Mouse (Mus musculus): ENCODE measurements around the gene Hilpda. TPM values are rescaled to one million over a fixed set of nuclear protein-coding genes. Genes with fewer than 3 reads are reported as not detected.

The Hilpda gene
- polyA plus RNA-seq, 1 experiment from 2014 or later, result 7.5 TPM

DNA sequence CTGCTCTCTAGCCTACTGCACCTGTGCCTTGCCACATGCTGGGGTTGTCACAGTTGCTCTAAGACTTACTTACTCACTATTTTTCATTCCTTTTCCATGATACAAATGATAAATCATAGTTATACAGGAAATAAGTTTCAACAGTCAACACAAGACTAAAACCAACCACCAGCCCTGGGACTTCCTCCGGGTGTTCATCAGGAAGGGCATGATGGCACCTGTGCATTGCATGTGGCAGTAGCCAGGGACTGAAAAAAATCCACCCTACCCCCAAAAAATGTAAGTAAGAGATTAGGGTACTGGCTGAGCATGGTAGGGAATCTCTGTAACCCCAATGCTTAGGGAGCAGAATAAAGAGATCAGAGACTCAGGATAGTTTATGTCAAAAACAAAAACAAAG is 12.9 kb upstream of the Hilpda start:
- WGBS (ENCODE audit: missing documents), result 0% methylated on average over 1 of the region's 1 CpGs
- no peak overlapping the region for H3K27ac ChIP-seq

DNA sequence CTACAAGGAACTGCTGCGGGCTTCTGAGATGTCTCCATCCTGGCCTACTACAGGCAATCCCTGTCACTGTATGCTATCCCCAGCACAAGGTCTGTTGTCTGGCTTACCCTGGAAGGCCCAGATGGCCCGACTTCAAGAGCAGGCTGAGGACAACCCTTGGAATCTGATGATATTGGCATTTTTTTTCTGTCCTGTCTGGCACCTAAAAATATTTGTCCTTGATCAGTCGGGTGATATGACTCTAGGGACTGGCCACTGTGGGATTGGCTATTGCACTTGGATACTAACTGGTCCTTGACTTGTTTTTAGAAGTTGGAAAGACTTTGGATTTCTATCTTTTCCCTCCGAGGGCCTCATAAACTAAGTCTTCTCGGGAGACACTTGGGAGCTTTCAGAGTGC is 10.5 kb upstream of the Hilpda start:
- 91% methylated on average over 5 of the region's 5 CpGs for WGBS (ENCODE audit: missing documents)
- no peak overlapping the region for H3K4me3 ChIP-seq (ENCODE audit: inconsistent target)
- H3K27ac ChIP-seq, result no peak overlapping the region
- H3K79me2 ChIP-seq (ENCODE audit: inconsistent target), result no peaks in the 10 kb centered on the region
- no peaks in the 10 kb centered on the region for H3K36me3 ChIP-seq (ENCODE audit: inconsistent target)

More for the DNA sequence above, 12.9 kb upstream of the Hilpda start:
- Histone ChIP-seq H3K4me3 (ENCODE audit: inconsistent target) (no peak overlapping the region), H3K79me2 (ENCODE audit: inconsistent target) (no peaks in the 10 kb centered on the region), H3K36me3 (ENCODE audit: inconsistent target) (no peaks in the 10 kb centered on the region)

GRCm38 (mm10) chr6:29263650-29264455 is 8.4 kb upstream of the Hilpda start:
- Histone ChIP-seq H3K27ac (no peak overlapping the region), H3K36me3 (ENCODE audit: inconsistent target) (no peaks in the 10 kb centered on the region), H3K79me2 (ENCODE audit: inconsistent target) (no peaks in the 10 kb centered on the region), H3K4me3 (ENCODE audit: inconsistent target) (no peak overlapping the region)
- WGBS (ENCODE audit: missing documents), result 87% methylated on average over 6 of the region's 6 CpGs

GRCm38 (mm10) chr6:29264456-29264781 is 7.9 kb upstream of the Hilpda start:
- Histone ChIP-seq H3K27ac (no peak overlapping the region), H3K79me2 (ENCODE audit: inconsistent target) (no peaks in the 10 kb centered on the region), H3K36me3 (ENCODE audit: inconsistent target) (no peaks in the 10 kb centered on the region), H3K4me3 (ENCODE audit: inconsistent target) (no peak overlapping the region)
- WGBS (ENCODE audit: missing documents), result 18% methylated on average over 3 of the region's 3 CpGs

GRCm38 (mm10) chr6:29266936-29267335 is 5.4 kb upstream of the Hilpda start:
- Histone ChIP-seq H3K4me3 (ENCODE audit: inconsistent target) (no peak overlapping the region), H3K36me3 (ENCODE audit: inconsistent target) (no peaks in the 10 kb centered on the region), H3K79me2 (ENCODE audit: inconsistent target) (no peaks in the 10 kb centered on the region), H3K27ac (no peak overlapping the region)
- WGBS (ENCODE audit: missing documents), result 81% methylated on average over 4 of the region's 4 CpGs

- WGBS (ENCODE audit: missing documents), result 92% methylated on average over 6 of the region's 6 CpGs
- Histone ChIP-seq H3K4me3 (ENCODE audit: inconsistent target) (no peak overlapping the region), H3K27ac (no peak overlapping the region), H3K36me3 (ENCODE audit: inconsistent target) (no peaks in the 10 kb centered on the region), H3K79me2 (ENCODE audit: inconsistent target) (peaks cover 2% of the 10 kb centered on the region; the same call in 1 of the 2 replicates)
These were observed 3.2 kb upstream of the Hilpda start for GRCm38 (mm10) chr6:29269006-29269668.

GRCm38 (mm10) chr6:29270961-29271360 is 1.3 kb upstream of the Hilpda start:
- no peaks in the 10 kb centered on the region for H3K36me3 ChIP-seq (ENCODE audit: inconsistent target)
- H3K79me2 ChIP-seq (ENCODE audit: inconsistent target), result peaks cover 6% of the 10 kb centered on the region; the same call in 1 of the 2 replicates
- H3K4me3 ChIP-seq (ENCODE audit: inconsistent target), result no peak overlapping the region
- 12% methylated on average over 8 of the region's 8 CpGs for WGBS (ENCODE audit: missing documents)
- H3K27ac ChIP-seq, result no peak overlapping the region

- peaks cover 6% of the 10 kb centered on the region; the same call in 1 of the 2 replicates for H3K79me2 ChIP-seq (ENCODE audit: inconsistent target)
- H3K4me3 ChIP-seq (ENCODE audit: inconsistent target), result no peak overlapping the region
- no peaks in the 10 kb centered on the region for H3K36me3 ChIP-seq (ENCODE audit: inconsistent target)
- 96% methylated on average over 5 of the region's 5 CpGs for WGBS (ENCODE audit: missing documents)
- no peak overlapping the region for H3K27ac ChIP-seq
These were observed 4.5 kb downstream of the Hilpda start for GRCm38 (mm10) chr6:29276746-29277145.

GRCm38 (mm10) chr6:29278513-29279267 is 6.4 kb downstream of the Hilpda start:
- peaks cover 6% of the 10 kb centered on the region; the same call in 1 of the 2 replicates for H3K79me2 ChIP-seq (ENCODE audit: inconsistent target)
- no peak overlapping the region for H3K4me3 ChIP-seq (ENCODE audit: inconsistent target)
- no peaks in the 10 kb centered on the region for H3K36me3 ChIP-seq (ENCODE audit: inconsistent target)
- no peak overlapping the region for H3K27ac ChIP-seq
- WGBS (ENCODE audit: missing documents), result 50% methylated on average over 8 of the region's 8 CpGs

- WGBS (ENCODE audit: missing documents), result 73% methylated on average over 8 of the region's 8 CpGs
- H3K27ac ChIP-seq, result no peak within 1 kb of the TSS
These were observed 7.0 kb downstream of the Hilpda start, which contains the start of gene Fam71f2 for GRCm38 (mm10) chr6:29279293-29279692. Gene Fam71f2 (plus strand): TSS chr6:29279593.

DNA sequence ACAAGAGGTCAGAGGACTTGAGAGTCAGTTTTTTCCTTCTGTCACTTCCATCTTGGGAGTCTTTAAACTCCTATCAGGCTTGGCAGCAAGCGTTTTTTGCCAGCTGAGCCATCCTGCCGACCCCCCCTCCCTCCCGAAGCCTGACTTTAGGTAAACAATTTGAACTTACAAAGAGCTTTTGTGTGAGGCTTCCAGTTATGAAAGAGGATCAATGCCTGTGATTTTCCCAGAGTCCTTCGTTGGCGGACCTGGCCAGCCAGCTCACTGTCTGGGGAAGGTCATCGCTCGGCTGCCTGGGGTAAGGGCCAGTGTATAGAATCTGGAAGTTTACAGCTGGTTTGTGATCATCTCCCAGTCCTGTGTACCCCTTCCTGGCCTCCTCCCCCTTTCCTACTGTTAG is 8.4 kb downstream of the Hilpda start:
- H3K4me3 ChIP-seq (ENCODE audit: inconsistent target), result no peak overlapping the region
- no peak overlapping the region for H3K27ac ChIP-seq
- H3K36me3 ChIP-seq (ENCODE audit: inconsistent target), result no peaks in the 10 kb centered on the region
- no peaks in the 10 kb centered on the region for H3K79me2 ChIP-seq (ENCODE audit: inconsistent target)
- 85% methylated on average over 7 of the region's 7 CpGs for WGBS (ENCODE audit: missing documents)

More at GRCm38 (mm10) chr6:29279293-29279692, 7.0 kb downstream of the Hilpda start, which contains the start of gene Fam71f2:
- Histone ChIP-seq H3K4me3 (ENCODE audit: inconsistent target) (no peak within 1 kb of the TSS), H3K36me3 (ENCODE audit: inconsistent target) (no peaks in the 10 kb centered on the region), H3K79me2 (ENCODE audit: inconsistent target) (0 out of 2 replicates have a peak, but pooled peaks cover 3% of the 10 kb centered on the region)

GRCm38 (mm10) chr6:29286870-29287269 is 14.6 kb downstream of the Hilpda start:
- 67% methylated on average over 7 of the region's 7 CpGs for WGBS (ENCODE audit: missing documents)
- H3K27ac ChIP-seq, result no peak overlapping the region
- no peaks in the 10 kb centered on the region for H3K79me2 ChIP-seq (ENCODE audit: inconsistent target)
- no peaks in the 10 kb centered on the region for H3K36me3 ChIP-seq (ENCODE audit: inconsistent target)
- no peak overlapping the region for H3K4me3 ChIP-seq (ENCODE audit: inconsistent target)

- H3K4me3 ChIP-seq (ENCODE audit: inconsistent target), result no peak overlapping the region
- H3K27ac ChIP-seq, result no peak overlapping the region
- no peaks in the 10 kb centered on the region for H3K79me2 ChIP-seq (ENCODE audit: inconsistent target)
- 89% methylated on average over 6 of the region's 6 CpGs for WGBS (ENCODE audit: missing documents)
- H3K36me3 ChIP-seq (ENCODE audit: inconsistent target), result no peaks in the 10 kb centered on the region
These were observed 15.2 kb downstream of the Hilpda start for GRCm38 (mm10) chr6:29287481-29287880.

DNA sequence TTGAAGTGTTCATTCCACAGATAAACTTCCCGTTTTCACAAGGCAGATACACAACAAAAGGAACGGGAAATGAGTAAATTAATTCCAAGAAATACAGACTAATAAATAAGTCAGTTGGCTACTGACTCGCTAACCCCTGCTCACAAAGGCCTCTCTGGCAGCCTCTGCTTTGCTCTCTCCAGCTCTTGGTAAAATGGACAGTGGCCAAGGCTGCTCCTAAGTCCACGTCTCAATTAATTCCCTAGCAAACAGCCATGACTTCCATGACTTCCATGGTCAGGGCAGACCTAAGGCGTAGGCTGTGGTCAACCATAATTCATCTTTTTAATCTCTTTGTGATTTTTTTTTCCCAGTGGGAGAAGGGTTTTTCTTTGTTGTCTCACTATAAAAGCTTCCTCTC is 15.7 kb downstream of the Hilpda start:
- Histone ChIP-seq H3K27ac (no peak overlapping the region), H3K79me2 (ENCODE audit: inconsistent target) (no peaks in the 10 kb centered on the region), H3K36me3 (ENCODE audit: inconsistent target) (no peaks in the 10 kb centered on the region), H3K4me3 (ENCODE audit: inconsistent target) (no peak overlapping the region)
- 83% methylated on average over 5 of the region's 5 CpGs for WGBS (ENCODE audit: missing documents)
